Mouse (Mus musculus): Measurements from ENCODE around the gene Uncx. TPM values are rescaled to one million over a fixed set of nuclear protein-coding genes. Genes with fewer than 3 reads are reported as not detected.

The Uncx gene
- not detected for total RNA-seq (2018; cell fraction: chromatin; rRNA removed)
- not detected for total RNA-seq (2018; cell fraction: cytosol; rRNA removed)
- not detected for total RNA-seq (2018; cell fraction: nucleus; rRNA removed)
- not detected in 3 replicates for polyA plus RNA-seq (2018)

GRCm38 (mm10) chr5:139543214-139543613 lies at the start of gene Uncx:
Gene Uncx (plus strand): TSS chr5:139543494.
- WGBS (ENCODE audit: missing documents), result 3% methylated on average over 15 of the region's 15 CpGs
- Histone ChIP-seq H3K27ac (no peak within 1 kb of the TSS), H3K4me3 (ENCODE audit: inconsistent target) (no peak within 1 kb of the TSS), H3K36me3 (ENCODE audit: inconsistent target) (no peaks in the 10 kb centered on the region), H3K79me2 (ENCODE audit: inconsistent target) (no peaks in the 10 kb centered on the region)

GRCm38 (mm10) chr5:139493690-139494089 lies 49.6 kb upstream of the Uncx start:
- Histone ChIP-seq H3K27ac (no peak overlapping the region), H3K36me3 (ENCODE audit: inconsistent target) (no peaks in the 10 kb centered on the region), H3K4me3 (ENCODE audit: inconsistent target) (no peak overlapping the region), H3K79me2 (ENCODE audit: inconsistent target) (no peaks in the 10 kb centered on the region)
- WGBS (ENCODE audit: missing documents), result 74% methylated on average over 5 of the region's 5 CpGs

GRCm38 (mm10) chr5:139495019-139495669 lies 48.1 kb upstream of the Uncx start:
- H3K36me3 ChIP-seq (ENCODE audit: inconsistent target), result no peaks in the 10 kb centered on the region
- H3K79me2 ChIP-seq (ENCODE audit: inconsistent target), result no peaks in the 10 kb centered on the region
- H3K4me3 ChIP-seq (ENCODE audit: inconsistent target), result no peak overlapping the region
- no peak overlapping the region for H3K27ac ChIP-seq
- WGBS (ENCODE audit: missing documents), result 47% methylated on average over 21 of the region's 22 CpGs

DNA sequence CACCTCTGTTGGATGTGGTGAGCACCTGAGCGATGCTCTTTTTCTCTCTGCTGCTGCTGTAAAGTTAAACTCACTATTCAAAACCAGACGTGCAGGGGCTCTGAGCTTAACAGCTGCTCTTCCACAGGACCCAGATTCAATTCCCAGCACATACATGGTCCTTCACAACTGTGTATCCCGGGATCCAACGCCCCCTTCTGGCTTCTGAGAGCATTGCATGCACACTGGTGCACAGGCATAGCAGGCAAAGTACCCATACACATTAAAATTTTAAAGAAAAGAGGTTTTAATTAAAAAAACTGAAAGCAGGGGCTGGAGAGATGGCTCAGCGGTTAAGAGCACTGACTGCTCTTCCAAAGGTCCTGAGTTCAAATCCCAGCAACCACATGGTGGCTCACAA lies 46.4 kb upstream of the Uncx start:
- 50% methylated on average over 4 of the region's 5 CpGs for WGBS (ENCODE audit: missing documents)
- Histone ChIP-seq H3K4me3 (ENCODE audit: inconsistent target) (no peak overlapping the region), H3K79me2 (ENCODE audit: inconsistent target) (no peaks in the 10 kb centered on the region), H3K27ac (no peak overlapping the region), H3K36me3 (ENCODE audit: inconsistent target) (no peaks in the 10 kb centered on the region)

DNA sequence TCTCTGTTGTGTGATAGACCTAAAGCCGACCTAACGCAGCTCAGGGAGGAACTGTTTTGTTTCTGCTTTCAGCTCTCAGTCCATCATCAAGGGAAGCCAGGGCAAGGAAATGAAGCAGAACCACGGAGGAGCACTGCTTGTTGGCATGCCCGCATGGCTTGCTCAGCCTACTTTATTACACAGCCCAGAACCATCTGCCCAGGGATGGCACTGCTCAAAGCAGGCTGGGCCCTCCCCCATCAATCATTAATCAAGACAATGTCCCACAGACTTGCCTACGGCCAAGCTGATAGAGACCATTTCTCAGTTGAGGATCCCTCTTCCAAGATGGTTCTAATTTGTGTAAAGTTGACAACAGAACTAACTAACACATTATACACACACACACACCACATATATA lies 44.5 kb upstream of the Uncx start:
- no peaks in the 10 kb centered on the region for H3K36me3 ChIP-seq (ENCODE audit: inconsistent target)
- no peak overlapping the region for H3K27ac ChIP-seq
- no peak overlapping the region for H3K4me3 ChIP-seq (ENCODE audit: inconsistent target)
- WGBS (ENCODE audit: missing documents), result 20% methylated on average over 2 of the region's 5 CpGs
- no peaks in the 10 kb centered on the region for H3K79me2 ChIP-seq (ENCODE audit: inconsistent target)

DNA sequence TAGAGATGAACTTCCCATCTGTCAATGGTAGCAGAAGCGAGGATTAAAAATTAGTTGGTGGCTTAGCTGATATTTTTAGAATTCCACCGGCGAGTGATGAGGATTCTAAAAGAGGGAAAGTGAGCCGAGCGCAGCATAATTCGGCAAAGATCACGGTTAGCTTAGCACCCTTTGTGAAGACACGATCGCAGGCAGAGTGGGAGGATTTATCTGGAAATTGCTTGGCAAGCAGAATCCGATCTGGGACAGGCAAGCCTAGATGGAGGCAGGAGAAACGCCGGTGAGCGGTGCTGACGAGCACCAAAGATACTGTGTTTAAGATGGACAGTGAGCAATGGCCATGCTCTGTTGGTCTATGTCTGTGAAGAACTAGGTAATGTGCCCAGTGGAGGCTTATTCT lies 41.0 kb upstream of the Uncx start:
- 84% methylated on average over 14 of the region's 14 CpGs for WGBS (ENCODE audit: missing documents)
- H3K4me3 ChIP-seq (ENCODE audit: inconsistent target), result no peak overlapping the region
- no peaks in the 10 kb centered on the region for H3K79me2 ChIP-seq (ENCODE audit: inconsistent target)
- H3K27ac ChIP-seq, result no peak overlapping the region
- no peaks in the 10 kb centered on the region for H3K36me3 ChIP-seq (ENCODE audit: inconsistent target)

DNA sequence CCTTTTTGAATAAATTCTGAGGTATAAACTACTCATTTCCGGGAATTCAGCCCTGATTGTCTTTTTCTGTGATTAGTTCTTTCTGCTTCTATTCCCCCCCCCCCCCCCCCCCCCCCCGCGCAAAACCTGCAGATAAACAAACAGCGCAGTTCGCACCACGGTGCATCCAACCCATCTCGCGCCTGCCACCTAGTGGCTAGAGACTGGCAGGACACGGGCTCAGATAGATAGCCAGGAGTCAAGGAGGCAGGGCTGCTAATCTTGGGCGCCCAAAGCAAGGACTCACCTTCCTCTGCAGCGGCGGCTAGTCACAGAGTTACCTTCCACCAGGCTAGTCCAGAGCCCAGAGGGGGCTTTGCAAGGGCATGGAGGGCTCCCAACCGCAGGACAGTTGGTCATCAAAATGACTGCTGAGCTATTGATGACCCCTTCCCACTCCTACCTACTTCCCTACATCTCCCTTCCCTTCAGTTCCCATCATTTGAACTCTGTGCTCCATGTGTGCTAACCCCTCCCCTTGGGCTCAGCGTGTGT lies 38.2 kb upstream of the Uncx start:
- Histone ChIP-seq H3K27ac (no peak overlapping the region), H3K36me3 (ENCODE audit: inconsistent target) (no peaks in the 10 kb centered on the region), H3K4me3 (ENCODE audit: inconsistent target) (no peak overlapping the region), H3K79me2 (ENCODE audit: inconsistent target) (no peaks in the 10 kb centered on the region)
- WGBS (ENCODE audit: missing documents), result 2% methylated on average over 11 of the region's 14 CpGs

DNA sequence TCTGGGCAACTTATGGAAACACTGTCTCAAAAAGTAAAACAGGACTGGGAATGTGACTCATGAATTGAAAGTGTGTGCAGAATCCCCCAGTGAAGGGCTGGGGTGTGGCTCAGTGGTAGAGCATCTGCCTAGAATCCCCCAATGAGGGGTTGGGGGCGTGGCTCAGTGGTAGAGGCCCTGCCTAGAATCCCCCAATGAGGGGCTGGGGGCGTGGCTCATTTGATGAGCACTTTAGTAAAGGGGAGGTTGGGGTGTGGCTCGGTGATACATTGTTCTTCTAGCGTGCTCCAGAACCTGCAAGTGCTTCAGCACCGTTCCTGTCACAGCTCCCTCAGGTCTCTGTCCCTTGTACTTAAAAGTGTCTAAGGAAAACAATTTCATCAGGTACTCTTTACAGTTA lies 37.1 kb upstream of the Uncx start:
- H3K79me2 ChIP-seq (ENCODE audit: inconsistent target), result no peaks in the 10 kb centered on the region
- no peaks in the 10 kb centered on the region for H3K36me3 ChIP-seq (ENCODE audit: inconsistent target)
- no peak overlapping the region for H3K4me3 ChIP-seq (ENCODE audit: inconsistent target)
- WGBS (ENCODE audit: missing documents), result 40% methylated on average over 5 of the region's 5 CpGs
- no peak overlapping the region for H3K27ac ChIP-seq

- no peak overlapping the region for H3K27ac ChIP-seq
- no peaks in the 10 kb centered on the region for H3K79me2 ChIP-seq (ENCODE audit: inconsistent target)
- H3K36me3 ChIP-seq (ENCODE audit: inconsistent target), result no peaks in the 10 kb centered on the region
- WGBS (ENCODE audit: missing documents), result 23% methylated on average over 17 of the region's 17 CpGs
- no peak overlapping the region for H3K4me3 ChIP-seq (ENCODE audit: inconsistent target)
Measured at GRCm38 (mm10) chr5:139510682-139511366, 32.5 kb upstream of the Uncx start.

- Histone ChIP-seq H3K4me3 (ENCODE audit: inconsistent target) (no peak overlapping the region), H3K36me3 (ENCODE audit: inconsistent target) (no peaks in the 10 kb centered on the region), H3K79me2 (ENCODE audit: inconsistent target) (no peaks in the 10 kb centered on the region), H3K27ac (no peak overlapping the region)
- WGBS (ENCODE audit: missing documents), result 81% methylated on average over 4 of the region's 4 CpGs
Measured at GRCm38 (mm10) chr5:139512201-139512600, 31.1 kb upstream of the Uncx start.

DNA sequence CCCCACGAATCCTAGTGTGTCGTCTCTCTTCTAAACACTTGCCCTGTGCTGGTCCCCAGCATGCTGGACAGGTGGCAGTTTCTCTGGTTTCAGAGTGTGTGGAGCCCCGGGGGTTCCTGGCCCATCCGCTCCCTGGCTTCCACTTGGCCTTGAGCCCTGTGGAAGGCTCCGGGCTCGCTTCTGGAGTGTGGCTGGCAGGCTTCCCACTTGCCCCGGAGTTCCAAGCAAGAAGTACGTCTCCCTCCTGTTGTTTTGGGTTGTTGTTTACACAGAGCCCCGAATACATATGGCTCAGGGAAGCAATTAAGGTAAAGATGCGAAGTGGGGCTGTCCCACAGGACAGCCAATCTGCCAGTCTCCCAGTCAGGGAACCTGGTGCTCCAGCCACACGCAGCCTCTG lies 27.0 kb upstream of the Uncx start:
- 46% methylated on average over 11 of the region's 11 CpGs for WGBS (ENCODE audit: missing documents)
- no peak overlapping the region for H3K27ac ChIP-seq
- no peaks in the 10 kb centered on the region for H3K36me3 ChIP-seq (ENCODE audit: inconsistent target)
- H3K4me3 ChIP-seq (ENCODE audit: inconsistent target), result no peak overlapping the region
- no peaks in the 10 kb centered on the region for H3K79me2 ChIP-seq (ENCODE audit: inconsistent target)

DNA sequence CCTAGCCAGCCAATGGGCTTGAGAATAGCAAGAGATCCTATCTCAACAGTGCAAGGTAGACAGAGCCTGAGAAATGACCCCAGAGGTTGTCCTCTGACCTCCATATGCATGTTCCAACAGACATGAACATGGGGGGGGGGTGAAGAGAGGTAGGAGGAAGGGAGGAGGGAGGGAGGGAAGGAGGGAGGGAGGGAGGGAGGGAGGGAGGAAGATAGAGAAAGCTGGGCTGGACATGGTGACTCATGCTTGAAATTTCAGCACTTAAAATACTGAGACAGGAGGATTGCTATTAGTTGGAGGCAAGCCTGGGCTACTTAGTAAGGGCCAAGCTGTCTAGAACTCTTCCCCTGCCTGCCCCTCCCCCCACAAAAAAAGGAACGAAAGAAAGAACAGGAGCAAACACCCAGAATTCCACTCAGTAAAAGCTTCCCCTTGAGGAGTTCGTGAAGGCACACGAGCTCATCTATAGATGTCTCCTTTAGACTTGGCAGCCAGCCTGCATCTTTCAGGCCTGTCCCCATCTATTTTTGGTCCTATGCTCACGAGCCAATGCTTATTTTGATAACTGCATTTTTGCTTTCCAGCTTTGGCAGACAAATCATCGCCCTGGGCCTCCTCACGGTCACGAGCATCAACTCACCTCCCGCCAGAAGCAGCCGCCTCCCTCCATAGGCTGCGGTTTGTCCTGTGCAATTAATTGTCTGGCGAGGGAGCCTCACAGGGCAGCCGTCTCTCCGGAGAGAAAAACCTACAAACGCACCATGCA lies 23.0 kb upstream of the Uncx start:
- Histone ChIP-seq H3K27ac (no peak overlapping the region), H3K79me2 (ENCODE audit: inconsistent target) (no peaks in the 10 kb centered on the region), H3K36me3 (ENCODE audit: inconsistent target) (no peaks in the 10 kb centered on the region), H3K4me3 (ENCODE audit: inconsistent target) (no peak overlapping the region)
- 70% methylated on average over 14 of the region's 14 CpGs for WGBS (ENCODE audit: missing documents)

GRCm38 (mm10) chr5:139521987-139522386 lies 21.3 kb upstream of the Uncx start:
- WGBS (ENCODE audit: missing documents), result 91% methylated on average over 10 of the region's 10 CpGs
- Histone ChIP-seq H3K79me2 (ENCODE audit: inconsistent target) (no peaks in the 10 kb centered on the region), H3K36me3 (ENCODE audit: inconsistent target) (no peaks in the 10 kb centered on the region)

DNA sequence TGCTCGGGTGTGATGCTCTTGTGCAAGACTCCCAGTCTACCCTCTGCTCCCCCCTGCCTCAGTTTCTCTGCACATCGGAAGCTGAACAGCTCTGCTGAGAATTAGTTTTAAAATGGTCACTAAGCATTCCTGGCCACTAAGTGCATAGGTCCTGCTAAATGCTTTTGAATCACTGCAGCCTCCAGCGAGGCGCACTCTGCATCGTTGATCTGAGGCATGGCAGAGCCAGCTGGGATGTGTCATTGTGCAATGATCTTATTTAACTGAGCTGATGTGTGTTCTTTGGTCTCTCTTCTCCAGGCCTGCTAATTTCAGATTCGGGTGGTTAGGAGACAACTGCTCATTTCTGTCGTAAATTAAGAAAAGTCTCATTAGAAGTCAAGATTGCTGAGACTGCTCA lies 14.4 kb upstream of the Uncx start:
- 63% methylated on average over 7 of the region's 7 CpGs for WGBS (ENCODE audit: missing documents)
- Histone ChIP-seq H3K4me3 (ENCODE audit: inconsistent target) (no peak overlapping the region), H3K36me3 (ENCODE audit: inconsistent target) (no peaks in the 10 kb centered on the region), H3K27ac (no peak overlapping the region), H3K79me2 (ENCODE audit: inconsistent target) (no peaks in the 10 kb centered on the region)

More at GRCm38 (mm10) chr5:139521987-139522386, 21.3 kb upstream of the Uncx start:
- Histone ChIP-seq H3K4me3 (ENCODE audit: inconsistent target) (no peak overlapping the region), H3K27ac (no peak overlapping the region)

Data from macrophage (primary cell).